Mouse (Mus musculus) limb, embryonic 15.5 days (tissue): ENCODE data around the gene Chdh. TPM values are rescaled to one million over a fixed set of nuclear protein-coding genes. Genes with fewer than 3 reads are reported as not detected.
A peak's percentile ranks its signal among the peaks of the same experiment; 100 is the strongest.

Experiments used
- ATAC-seq: fragments of 200-750 bp; cut with Nextera tagmentation; 2 replicates; pipeline ENCODE4 v1.8.0; 2017; ENCODE audit warnings: low read depth, moderate TSS enrichment; ENCODE audit not compliant: insufficient number of reproducible peaks, low FRiP score, low TSS enrichment
- H3K27ac ChIP-seq: fragments of 300-500 bp; sonication (generic); 2 replicates; pipeline ENCODE4 v1.5.1; 2015; ENCODE audit warnings: moderate library complexity, mild to moderate bottlenecking, inconsistent platforms
- H3K27me3 ChIP-seq: fragments of 300-500 bp; sonication (generic); 2 replicates; pipeline ENCODE4 v1.6.1; 2015; ENCODE audit warnings: inconsistent platforms
- H3K36me3 ChIP-seq: fragments of 300-500 bp; sonication (generic); 2 replicates; pipeline ENCODE4 v1.6.1; 2015; ENCODE audit warnings: inconsistent platforms
- H3K4me1 ChIP-seq: fragments of 300-500 bp; sonication (generic); 2 replicates; pipeline ENCODE4 v1.6.1; 2015; ENCODE audit warnings: inconsistent platforms
- H3K4me2 ChIP-seq: fragments of 300-500 bp; sonication (generic); 2 replicates; pipeline ENCODE4 v1.6.1; 2015; ENCODE audit warnings: mild to moderate bottlenecking, inconsistent platforms
- H3K4me3 ChIP-seq: fragments of 300-500 bp; sonication (generic); 2 replicates; pipeline ENCODE4 v1.5.1; 2015; ENCODE audit warnings: mild to moderate bottlenecking, inconsistent platforms
- H3K9ac ChIP-seq: fragments of 300-500 bp; sonication (generic); 2 replicates; pipeline ENCODE4 v1.6.1; 2015; ENCODE audit warnings: inconsistent platforms
- H3K9me3 ChIP-seq: fragments of 300-500 bp; sonication (generic); 2 replicates; pipeline ENCODE4 v1.6.1; 2016; ENCODE audit warnings: inconsistent platforms
- WGBS: fragments of 180-500 bp; shearing (Covaris S2); methylation state at CpG from one replicate; pipeline ENCODE4 v1.1.7; 2015; 5-methylcytosine and 5-hydroxymethylcytosine counted together
- polyA plus RNA-seq: library from polyadenylated mRNA; unstranded; fragments of >200 nt; fragmentation: Nextera tagmentation; extraction: Ambion mirVana; gene quantifications from 2 replicates; pipeline ENCODE4 v1.2.1, GENCODE M21; 2015

Chdh gene
- 0.81 and 0.84 TPM in 2 replicates for polyA plus RNA-seq

- peak within 1 kb of the TSS; percentile 74 for H3K27ac ChIP-seq
- WGBS: 9% methylated on average over 54 of the region's 54 CpGs
- peak; percentile 46; the same call in 1 of the 2 replicates for ATAC-seq
- peak within 1 kb of the TSS; percentile 90 for H3K4me2 ChIP-seq
- peaks cover 35% of the 10 kb centered on the region for H3K4me1 ChIP-seq
- H3K27me3 ChIP-seq: peaks cover 19% of the 10 kb centered on the region
- no peaks in the 10 kb centered on the region for H3K9me3 ChIP-seq
- H3K4me3 ChIP-seq: peak within 1 kb of the TSS; percentile 42
- H3K9ac ChIP-seq: 0 out of 2 replicates have a peak within 1 kb of the TSS, but pooled peaks have one; percentile 20
- no peaks in the 10 kb centered on the region for H3K36me3 ChIP-seq
Observed at GRCm38 (mm10) chr14:30008733-30009575, at the start of gene Chdh, which contains the start of gene Il17rb. Gene Chdh, plus strand, starts transcription at chr14:30009023. Gene Il17rb, minus strand, starts transcription at chr14:30008896.

GRCm38 (mm10) chr14:29967611-29968010 lies 41.2 kb upstream of the Chdh start:
- Histone ChIP-seq H3K4me2 (peak overlapping the region; percentile 72), H3K4me1 (peaks cover 13% of the 10 kb centered on the region), H3K27me3 (no peaks in the 10 kb centered on the region), H3K9me3 (no peaks in the 10 kb centered on the region), H3K9ac (peak overlapping the region; percentile 35), H3K27ac (peak overlapping the region; percentile 87), H3K4me3 (peak overlapping the region; percentile 87), H3K36me3 (peaks cover 25% of the 10 kb centered on the region)
- 65% methylated on average over 7 of the region's 7 CpGs for WGBS
- no peak for ATAC-seq

- under 1% methylated on average over 49 of the region's 49 CpGs for WGBS
Observed at GRCm38 (mm10) chr14:29968075-29968821, 40.6 kb upstream of the Chdh start, which contains the start of gene Selenok. Gene Selenok, plus strand, starts transcription at chr14:29968308.

GRCm38 (mm10) chr14:29971446-29971845 lies 37.4 kb upstream of the Chdh start:
- Histone ChIP-seq H3K9ac (no peak overlapping the region), H3K4me1 (peaks cover 13% of the 10 kb centered on the region), H3K4me2 (no peak overlapping the region), H3K27me3 (no peaks in the 10 kb centered on the region), H3K9me3 (no peaks in the 10 kb centered on the region), H3K27ac (no peak overlapping the region), H3K4me3 (no peak overlapping the region), H3K36me3 (peaks cover 48% of the 10 kb centered on the region)
- WGBS: 91% methylated on average over 7 of the region's 7 CpGs
- ATAC-seq: no peak

More at GRCm38 (mm10) chr14:29968075-29968821, 40.6 kb upstream of the Chdh start, which contains the start of gene Selenok:
- Histone ChIP-seq H3K4me2 (peak within 1 kb of the TSS; percentile 72), H3K4me3 (peak within 1 kb of the TSS; percentile 87), H3K9ac (peak within 1 kb of the TSS; percentile 77), H3K4me1 (peaks cover 13% of the 10 kb centered on the region), H3K9me3 (no peaks in the 10 kb centered on the region), H3K36me3 (peaks cover 31% of the 10 kb centered on the region), H3K27me3 (no peaks in the 10 kb centered on the region), H3K27ac (peak within 1 kb of the TSS; percentile 87)
- ATAC-seq: peak; percentile 100

- Histone ChIP-seq H3K27ac (no peak overlapping the region), H3K27me3 (no peaks in the 10 kb centered on the region), H3K4me3 (no peak overlapping the region), H3K9me3 (no peaks in the 10 kb centered on the region), H3K4me2 (no peak overlapping the region), H3K9ac (no peak overlapping the region), H3K4me1 (peaks cover 13% of the 10 kb centered on the region), H3K36me3 (peaks cover 51% of the 10 kb centered on the region)
- no peak for ATAC-seq
- 83% methylated on average over 5 of the region's 5 CpGs for WGBS
Observed at GRCm38 (mm10) chr14:29971993-29972392, 36.8 kb upstream of the Chdh start.

GRCm38 (mm10) chr14:29976927-29977326 lies 31.9 kb upstream of the Chdh start:
- 93% methylated on average over 6 of the region's 6 CpGs for WGBS
- ATAC-seq: no peak
- H3K4me2 ChIP-seq: no peak overlapping the region
- H3K36me3 ChIP-seq: peaks cover 53% of the 10 kb centered on the region
- no peak overlapping the region for H3K9ac ChIP-seq
- H3K9me3 ChIP-seq: no peaks in the 10 kb centered on the region
- H3K27me3 ChIP-seq: no peaks in the 10 kb centered on the region
- H3K4me3 ChIP-seq: no peak overlapping the region
- peaks cover 10% of the 10 kb centered on the region for H3K4me1 ChIP-seq
- no peak overlapping the region for H3K27ac ChIP-seq

- ATAC-seq: peak; percentile 94
- Histone ChIP-seq H3K9ac (peak within 1 kb of the TSS; percentile 89), H3K4me2 (peak within 1 kb of the TSS; percentile 68), H3K27ac (peak within 1 kb of the TSS; percentile 95), H3K9me3 (no peaks in the 10 kb centered on the region), H3K4me3 (peak within 1 kb of the TSS; percentile 89), H3K36me3 (peaks cover 53% of the 10 kb centered on the region), H3K27me3 (no peaks in the 10 kb centered on the region), H3K4me1 (peaks cover 10% of the 10 kb centered on the region)
- WGBS: 1% methylated on average over 43 of the region's 44 CpGs
Observed at GRCm38 (mm10) chr14:29978254-29979204, 30.3 kb upstream of the Chdh start, which contains the start of gene Actr8. Gene Actr8, plus strand, starts transcription at chr14:29978337.

- Histone ChIP-seq H3K9me3 (no peaks in the 10 kb centered on the region), H3K4me1 (peaks cover 10% of the 10 kb centered on the region), H3K27ac (no peak overlapping the region), H3K4me2 (no peak overlapping the region), H3K4me3 (no peak overlapping the region), H3K9ac (no peak overlapping the region), H3K36me3 (peaks cover 60% of the 10 kb centered on the region), H3K27me3 (no peaks in the 10 kb centered on the region)
- WGBS: 96% methylated on average over 10 of the region's 10 CpGs
- ATAC-seq: no peak
Observed at GRCm38 (mm10) chr14:29980447-29981205, 28.2 kb upstream of the Chdh start.

GRCm38 (mm10) chr14:29986096-29986495 lies 22.7 kb upstream of the Chdh start:
- Histone ChIP-seq H3K9ac (no peak overlapping the region), H3K9me3 (no peaks in the 10 kb centered on the region), H3K4me3 (no peak overlapping the region), H3K27me3 (no peaks in the 10 kb centered on the region), H3K4me2 (no peak overlapping the region), H3K27ac (no peak overlapping the region), H3K36me3 (peaks cover 100% of the 10 kb centered on the region), H3K4me1 (no peaks in the 10 kb centered on the region)
- WGBS: 94% methylated on average over 4 of the region's 4 CpGs
- ATAC-seq: no peak

GRCm38 (mm10) chr14:29987276-29987675 lies 21.5 kb upstream of the Chdh start:
- Histone ChIP-seq H3K9ac (no peak overlapping the region), H3K36me3 (peaks cover 100% of the 10 kb centered on the region), H3K9me3 (no peaks in the 10 kb centered on the region), H3K4me3 (no peak overlapping the region), H3K27me3 (no peaks in the 10 kb centered on the region), H3K27ac (no peak overlapping the region), H3K4me1 (no peaks in the 10 kb centered on the region), H3K4me2 (no peak overlapping the region)
- ATAC-seq: no peak
- 89% methylated on average over 6 of the region's 6 CpGs for WGBS
